Mouse (Mus musculus): Measurements from ENCODE around the gene Pla2g1b. TPM values are rescaled to one million over a fixed set of nuclear protein-coding genes. Genes with fewer than 3 reads are reported as not detected.

Gene Pla2g1b
- total RNA-seq (2015) (not detected in 2 replicates), total RNA-seq (2017) (not detected in 2 replicates)

- no peak; the same call in 1 of the 2 replicates for ATAC-seq (ENCODE audit: poor library complexity, severe bottlenecking)
These were observed at the start of gene Pla2g1b for GRCm38 (mm10) chr5:115465642-115466420. Gene Pla2g1b (plus strand): TSS chr5:115466262.

GRCm38 (mm10) chr5:115428831-115429358 is 37.2 kb upstream of the Pla2g1b start:
- ATAC-seq (ENCODE audit: poor library complexity, severe bottlenecking) = no peak

GRCm38 (mm10) chr5:115429359-115430186 is 36.5 kb upstream of the Pla2g1b start, which contains the start of gene Msi1:
Gene Msi1 (plus strand): TSS chr5:115429599.
- no peak for ATAC-seq (ENCODE audit: poor library complexity, severe bottlenecking)

- ATAC-seq (ENCODE audit: poor library complexity, severe bottlenecking) = no peak
These were observed 35.7 kb upstream of the Pla2g1b start for GRCm38 (mm10) chr5:115430187-115430960.

- ATAC-seq (ENCODE audit: poor library complexity, severe bottlenecking) = no peak
These were observed 34.8 kb upstream of the Pla2g1b start for GRCm38 (mm10) chr5:115431061-115431897.

GRCm38 (mm10) chr5:115431898-115432259 is 34.2 kb upstream of the Pla2g1b start:
- no peak for ATAC-seq (ENCODE audit: poor library complexity, severe bottlenecking)

- ATAC-seq (ENCODE audit: poor library complexity, severe bottlenecking) = no peak
These were observed 33.7 kb upstream of the Pla2g1b start for GRCm38 (mm10) chr5:115432395-115432794.

- ATAC-seq (ENCODE audit: poor library complexity, severe bottlenecking) = no peak
These were observed 32.9 kb upstream of the Pla2g1b start for GRCm38 (mm10) chr5:115433191-115433590.

GRCm38 (mm10) chr5:115434280-115434852 is 31.7 kb upstream of the Pla2g1b start:
- ATAC-seq (ENCODE audit: poor library complexity, severe bottlenecking) = no peak

GRCm38 (mm10) chr5:115434853-115435754 is 31.0 kb upstream of the Pla2g1b start:
- ATAC-seq (ENCODE audit: poor library complexity, severe bottlenecking) = no peak

- no peak for ATAC-seq (ENCODE audit: poor library complexity, severe bottlenecking)
These were observed 30.2 kb upstream of the Pla2g1b start for GRCm38 (mm10) chr5:115435755-115436379.

GRCm38 (mm10) chr5:115436421-115437124 is 29.5 kb upstream of the Pla2g1b start:
- no peak for ATAC-seq (ENCODE audit: poor library complexity, severe bottlenecking)

- ATAC-seq (ENCODE audit: poor library complexity, severe bottlenecking) = no peak
These were observed 28.7 kb upstream of the Pla2g1b start for GRCm38 (mm10) chr5:115437242-115437944.

- no peak for ATAC-seq (ENCODE audit: poor library complexity, severe bottlenecking)
These were observed 28.1 kb upstream of the Pla2g1b start for GRCm38 (mm10) chr5:115437945-115438315.

GRCm38 (mm10) chr5:115438667-115439066 is 27.4 kb upstream of the Pla2g1b start:
- ATAC-seq (ENCODE audit: poor library complexity, severe bottlenecking) = no peak

- ATAC-seq (ENCODE audit: poor library complexity, severe bottlenecking) = peak; percentile 72
These were observed 24.7 kb upstream of the Pla2g1b start for GRCm38 (mm10) chr5:115441205-115441849.
